Mouse (Mus musculus) heart, adult 9 months (tissue): Measurements from ENCODE around the gene Fgf22.

Experiments used
- DNase-seq, 2 experiments: peaks; one replicate each; pipeline ENCODE4 v3.0.0; 2022; ENCODE audit warnings: low spot score in 2 of 2

Fgf22 gene

DNA sequence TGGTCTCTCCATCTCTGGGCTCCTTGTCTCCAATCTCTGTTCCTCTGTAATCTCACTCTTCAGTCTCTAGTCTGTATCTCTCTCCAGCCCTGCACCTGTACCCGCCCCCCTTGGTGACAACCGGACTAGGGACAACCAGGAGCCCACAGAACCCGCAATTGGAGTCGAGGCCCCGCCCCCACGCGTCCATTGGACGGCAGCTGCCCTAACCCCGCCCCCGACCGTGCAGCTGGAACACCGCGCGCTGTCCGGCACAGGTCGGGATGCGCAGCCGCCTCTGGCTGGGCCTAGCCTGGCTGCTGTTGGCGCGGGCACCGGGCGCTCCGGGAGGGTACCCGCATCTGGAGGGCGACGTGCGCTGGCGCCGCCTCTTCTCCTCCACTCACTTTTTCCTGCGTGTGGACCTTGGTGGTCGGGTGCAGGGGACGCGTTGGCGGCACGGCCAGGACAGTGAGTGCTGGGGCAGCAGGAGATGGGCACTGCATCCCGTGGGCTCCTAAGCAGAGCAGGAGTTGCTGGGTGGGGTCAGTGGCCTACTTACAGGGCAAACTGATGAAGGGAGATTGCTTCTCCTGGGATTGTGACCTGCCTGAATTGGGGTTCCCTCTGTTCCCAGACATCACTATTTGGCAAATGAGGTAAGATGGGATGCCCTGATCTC, at the start of gene Fgf22:
Gene Fgf22, plus strand, starts transcription at position 221 of the 661 bp plus-strand sequence.
- DNase-seq = no peak

DNA sequence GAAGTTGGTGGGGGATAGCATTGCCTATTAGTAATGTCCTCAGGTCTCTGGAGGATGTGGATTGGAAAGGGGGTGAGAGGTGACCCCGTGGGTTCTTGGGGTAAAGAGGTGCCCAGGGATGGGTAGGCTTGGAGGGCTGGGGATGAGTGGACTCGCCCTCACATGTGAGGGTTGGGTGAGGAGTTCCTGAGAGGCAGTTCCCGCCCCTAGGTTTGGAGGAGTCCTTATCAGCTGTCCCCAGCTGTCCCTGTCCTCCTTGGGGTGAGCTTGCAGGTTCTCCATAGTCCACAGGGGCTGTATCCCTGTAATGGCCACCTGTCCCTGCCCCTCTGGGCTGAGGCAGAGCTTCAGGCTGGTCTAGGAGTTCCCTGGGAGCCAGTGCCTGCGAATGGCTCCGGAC, 48.9 kb upstream of the Fgf22 start:
- no peak for DNase-seq

DNA sequence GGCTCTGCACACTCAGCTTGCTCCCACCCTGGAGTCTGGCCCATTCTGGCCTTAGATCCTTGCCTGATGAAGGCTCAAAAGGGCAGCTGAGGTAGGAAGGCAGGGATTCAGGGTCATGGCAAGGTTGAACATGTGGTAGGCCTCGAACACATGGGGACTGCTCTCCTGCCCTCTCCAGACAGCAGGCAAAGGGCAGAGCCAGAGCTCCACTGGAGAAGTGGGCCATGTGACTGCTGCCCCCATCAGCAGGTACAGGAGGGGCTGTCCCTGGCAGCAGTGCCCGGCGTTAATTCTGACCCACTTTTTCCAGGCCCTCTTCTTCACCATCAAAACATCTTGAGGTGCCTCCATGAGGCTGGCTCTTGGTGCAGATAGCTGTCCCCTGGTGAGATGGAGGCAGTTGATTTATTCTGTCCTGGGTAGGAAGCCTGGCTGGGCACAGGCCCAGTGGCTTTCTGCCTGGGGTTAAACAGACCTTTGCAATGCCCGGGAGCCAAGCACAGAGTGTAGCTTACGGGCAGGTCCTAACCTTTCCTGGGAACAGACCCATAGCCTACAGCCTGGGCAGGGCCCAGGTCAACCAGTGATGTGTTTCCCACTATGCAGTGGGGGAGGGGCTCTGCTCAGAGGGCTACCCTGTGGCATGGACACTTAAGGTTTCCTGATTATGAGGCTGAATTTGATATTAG, 48.3 kb upstream of the Fgf22 start:
- no peak for DNase-seq

DNA sequence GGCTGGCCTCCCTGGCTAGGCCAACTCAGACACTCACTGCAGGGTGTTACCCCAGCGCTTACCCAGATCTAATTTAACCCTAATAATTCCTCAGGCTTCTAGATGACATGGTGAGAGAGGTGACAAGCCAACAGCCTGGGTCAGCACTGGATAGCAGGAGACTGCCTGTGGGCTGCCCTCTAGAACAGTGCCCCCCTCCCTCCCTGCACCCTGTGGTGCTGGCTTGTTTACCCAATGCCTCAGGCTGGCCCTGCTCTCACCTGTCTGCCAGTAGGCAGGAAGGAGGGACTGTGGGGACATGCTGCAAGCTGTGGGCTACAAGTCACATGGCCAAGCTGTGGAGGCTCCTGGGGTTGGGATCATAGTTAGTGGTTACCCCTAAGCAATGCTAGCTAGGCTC, 47.7 kb upstream of the Fgf22 start:
- DNase-seq = no peak

DNA sequence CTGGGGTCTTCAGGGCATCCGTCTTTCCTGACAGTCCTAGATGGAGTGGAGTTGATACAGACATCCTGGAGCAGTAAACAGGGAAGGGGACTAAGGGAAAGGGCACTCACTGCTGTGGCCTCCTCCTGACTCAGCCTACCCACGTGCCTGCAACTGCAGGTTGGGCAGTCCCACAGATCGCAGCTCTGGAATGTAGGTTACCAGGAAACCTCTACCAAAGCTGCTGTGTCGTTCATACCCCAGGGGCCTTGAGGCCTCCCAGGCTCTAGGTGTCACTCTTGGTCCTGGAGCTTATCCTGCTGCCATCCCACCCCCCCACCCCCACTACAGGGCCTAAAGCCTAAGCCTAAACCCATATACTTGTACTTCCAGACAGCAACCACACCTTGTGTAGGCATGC, 47.1 kb upstream of the Fgf22 start:
- DNase-seq = no peak

DNA sequence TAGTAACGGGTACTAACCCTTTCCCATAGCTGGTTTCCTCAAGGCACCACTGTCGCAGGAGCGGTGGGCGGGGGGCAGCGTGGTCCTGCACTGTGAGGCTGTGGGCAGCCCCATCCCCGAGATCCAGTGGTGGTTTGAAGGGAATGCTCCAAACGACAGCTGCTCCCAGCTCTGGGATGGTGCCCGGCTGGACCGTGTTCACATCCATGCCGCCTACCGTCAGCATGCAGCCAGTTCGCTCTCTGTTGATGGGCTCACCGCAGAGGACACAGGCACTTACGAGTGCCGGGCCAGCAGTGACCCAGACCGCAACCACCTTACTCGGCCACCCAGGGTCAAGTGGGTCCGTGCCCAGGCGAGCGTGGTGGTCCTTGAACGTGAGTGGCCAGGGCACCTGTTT, 46.2 kb upstream of the Fgf22 start:
- no peak for DNase-seq

DNA sequence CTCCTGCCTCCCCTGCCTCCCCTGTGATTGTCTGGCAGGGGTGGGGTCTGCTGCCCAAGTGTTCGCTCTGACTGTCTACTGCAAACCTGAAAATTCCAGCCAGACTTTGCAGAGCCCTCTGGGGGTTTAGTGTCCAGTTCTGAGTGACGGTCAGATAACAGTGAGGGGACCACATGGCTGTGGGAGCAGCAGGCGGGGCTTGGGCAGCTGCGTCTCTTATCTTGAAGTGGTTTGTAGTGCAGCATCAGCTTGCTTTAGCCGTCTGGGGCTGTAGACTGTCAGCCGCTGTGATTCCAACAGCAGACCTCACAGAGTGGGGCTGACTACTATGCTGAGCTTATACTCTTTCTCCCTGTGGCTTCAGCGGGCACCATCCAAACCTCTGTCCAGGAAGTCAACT, 45.6 kb upstream of the Fgf22 start:
- DNase-seq = no peak

DNA sequence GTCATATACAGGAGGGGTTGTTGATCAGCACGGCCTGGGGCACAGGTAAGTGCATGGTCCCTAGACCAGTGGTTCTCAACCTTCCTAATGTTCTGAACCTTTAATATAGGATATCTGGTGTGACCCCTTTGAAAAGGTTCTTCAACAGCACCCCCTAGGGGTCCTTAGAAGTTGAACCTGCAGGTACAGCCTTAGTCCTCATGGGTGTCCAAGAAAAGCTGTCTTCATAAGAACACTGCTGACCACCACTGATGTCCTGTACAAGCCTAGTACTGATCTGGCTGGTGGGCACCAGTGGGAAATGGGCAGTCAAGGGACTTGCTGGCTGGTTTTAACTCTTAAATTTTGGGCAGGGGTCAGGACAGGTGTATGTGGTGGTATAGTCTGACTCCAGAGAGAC, 42.8 kb upstream of the Fgf22 start:
- no peak for DNase-seq

DNA sequence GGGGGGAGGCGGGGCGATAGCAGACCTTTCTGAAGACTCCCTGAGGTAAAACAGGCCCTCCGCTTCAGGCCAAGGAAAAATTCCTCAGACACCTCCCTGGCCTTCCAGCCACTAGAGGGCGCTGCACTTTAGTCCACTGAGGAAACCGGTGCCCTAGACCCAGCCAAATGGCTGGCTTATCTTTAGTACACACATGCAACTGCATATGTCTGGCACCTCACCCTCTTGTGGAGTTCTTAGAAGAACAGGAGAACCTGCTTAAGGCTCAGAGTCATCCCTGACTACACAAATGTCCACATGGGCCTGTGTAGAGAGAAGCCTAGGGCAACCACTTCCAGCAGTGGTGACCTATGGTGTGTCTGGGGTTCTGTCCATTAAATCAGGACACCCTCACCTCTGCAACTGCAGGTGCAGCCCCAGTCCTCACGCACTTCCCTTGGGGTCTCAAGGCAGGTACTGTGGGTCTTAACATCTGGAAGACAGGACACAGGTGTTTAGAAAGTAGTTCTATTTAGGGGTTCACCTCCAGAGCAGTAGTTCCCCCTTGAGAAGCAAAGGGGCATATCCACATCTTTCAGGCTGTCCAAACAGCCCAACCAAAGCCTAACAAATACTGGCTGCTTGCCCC, 42.3 kb upstream of the Fgf22 start:
- peak in 1 of 2 experiments; percentile 70 for DNase-seq

DNA sequence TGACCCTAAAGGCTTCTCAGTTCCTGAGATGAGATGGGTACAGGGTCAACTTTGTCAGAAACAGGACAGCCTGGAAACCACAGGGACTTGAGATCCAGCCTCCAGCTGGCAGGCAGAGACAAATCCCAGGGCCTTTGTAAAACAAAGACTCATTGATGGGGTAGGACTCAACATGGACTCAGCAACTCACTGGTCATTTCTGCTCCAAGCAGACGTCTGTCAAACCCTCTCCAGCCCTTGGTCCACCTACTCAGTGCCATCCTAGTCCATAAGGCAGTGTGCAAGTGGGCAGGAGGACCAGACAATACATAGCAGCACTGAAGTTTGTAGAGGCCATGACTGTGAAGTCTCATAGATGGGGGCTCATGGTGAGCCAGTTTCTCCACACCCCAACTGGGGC, 41.7 kb upstream of the Fgf22 start:
- no peak for DNase-seq

DNA sequence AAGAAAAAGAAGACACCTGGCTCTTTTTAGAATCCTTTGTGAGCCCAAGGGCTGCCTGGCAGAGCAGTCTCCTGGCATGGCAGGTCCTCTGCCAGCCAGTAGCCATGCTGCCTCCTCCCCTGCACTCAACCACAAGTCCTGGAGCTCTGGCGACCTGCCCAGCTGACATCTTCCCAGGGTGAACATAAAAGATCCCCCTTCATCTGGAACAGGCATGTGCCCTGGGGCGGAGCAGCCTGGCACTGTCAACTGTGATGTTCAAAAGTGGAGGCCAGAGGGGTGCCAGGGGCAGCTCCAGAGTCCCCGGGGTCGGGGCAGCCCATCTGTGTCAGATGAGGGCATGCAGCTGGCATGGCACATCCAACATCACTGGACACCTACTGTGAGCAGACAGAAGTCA, 39.9 kb upstream of the Fgf22 start:
- DNase-seq = no peak

DNA sequence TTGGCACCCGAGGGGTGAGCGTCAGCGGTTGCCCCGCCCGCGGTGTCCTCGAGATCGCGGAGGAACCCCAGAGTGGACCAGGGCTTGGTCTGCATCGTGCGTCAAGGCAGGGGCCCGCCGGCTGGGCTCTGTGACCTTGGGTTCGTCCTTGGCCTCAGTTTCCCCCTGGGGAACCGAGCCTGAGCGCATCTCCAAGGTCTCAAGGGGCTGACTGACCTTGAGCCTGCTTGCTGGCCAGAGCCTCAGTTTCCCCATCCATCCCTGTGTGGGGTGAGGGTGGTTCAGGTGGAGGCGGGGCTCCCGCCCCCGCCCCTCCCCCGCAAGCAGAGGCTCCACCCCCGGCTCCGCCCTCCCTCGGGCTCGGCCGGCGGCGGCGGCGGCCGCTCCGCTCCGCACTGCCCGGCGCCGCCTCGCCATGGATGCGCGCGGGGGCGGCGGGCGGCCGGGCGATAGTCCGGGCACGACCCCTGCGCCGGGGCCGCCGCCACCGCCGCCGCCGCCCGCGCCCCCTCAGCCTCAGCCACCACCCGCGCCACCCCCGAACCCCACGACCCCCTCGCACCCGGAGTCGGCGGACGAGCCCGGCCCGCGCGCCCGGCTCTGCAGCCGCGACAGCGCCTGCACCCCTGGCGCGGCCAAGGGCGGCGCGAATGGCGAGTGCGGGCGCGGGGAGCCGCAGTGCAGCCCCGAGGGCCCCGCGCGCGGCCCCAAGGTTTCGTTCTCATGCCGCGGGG, 38.5 kb upstream of the Fgf22 start, which contains the start of gene Hcn2:
Gene Hcn2, plus strand, starts transcription at position 381 of the 734 bp plus-strand sequence.
- no peak for DNase-seq

DNA sequence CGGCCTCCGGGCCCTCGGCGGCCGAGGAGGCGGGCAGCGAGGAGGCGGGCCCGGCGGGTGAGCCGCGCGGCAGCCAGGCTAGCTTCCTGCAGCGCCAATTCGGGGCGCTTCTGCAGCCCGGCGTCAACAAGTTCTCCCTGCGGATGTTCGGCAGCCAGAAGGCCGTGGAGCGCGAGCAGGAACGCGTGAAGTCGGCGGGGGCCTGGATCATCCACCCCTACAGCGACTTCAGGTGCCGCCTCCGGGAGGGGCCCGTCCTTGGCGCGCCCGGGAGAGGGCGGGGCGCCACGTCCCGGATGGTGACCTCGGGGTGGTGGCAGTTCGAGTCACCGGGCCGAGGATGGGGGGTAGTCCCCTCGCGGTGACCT, 37.9 kb upstream of the Fgf22 start:
- no peak for DNase-seq

DNA sequence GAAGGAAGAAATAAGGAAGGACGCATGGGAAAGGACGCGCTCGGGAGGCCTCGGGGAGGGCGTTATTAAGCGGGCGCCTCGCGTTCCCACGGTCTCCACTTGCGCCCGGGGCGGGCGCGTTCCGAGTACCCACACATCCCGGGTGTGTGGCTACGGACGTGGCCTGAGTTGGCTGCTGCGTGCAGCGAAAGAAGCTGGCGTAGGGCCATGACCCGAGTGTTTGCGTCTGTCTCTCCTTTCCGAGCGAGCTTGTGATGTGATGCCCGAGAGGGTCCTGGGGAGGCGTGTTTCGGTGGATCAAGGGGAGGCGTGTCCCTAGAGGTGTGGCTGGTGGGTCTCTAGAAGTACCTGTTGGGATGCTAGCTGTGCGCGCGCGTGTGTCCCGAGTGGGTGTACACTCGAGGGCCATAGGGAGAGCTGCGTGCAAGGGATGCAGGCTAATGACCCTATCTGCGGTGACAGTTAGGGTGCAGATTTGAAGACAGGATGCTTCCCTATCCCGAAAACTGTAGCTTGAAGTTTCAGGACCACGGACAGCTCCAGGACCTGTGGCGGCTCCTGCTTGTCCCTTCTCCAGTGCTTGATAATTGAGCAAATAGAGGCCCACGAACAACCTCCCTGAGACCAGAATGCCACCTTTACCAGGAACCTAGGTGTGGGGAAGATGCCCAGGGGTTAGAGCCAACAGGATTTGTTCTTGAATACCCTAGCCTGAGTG, 37.1 kb upstream of the Fgf22 start:
- no peak for DNase-seq

DNA sequence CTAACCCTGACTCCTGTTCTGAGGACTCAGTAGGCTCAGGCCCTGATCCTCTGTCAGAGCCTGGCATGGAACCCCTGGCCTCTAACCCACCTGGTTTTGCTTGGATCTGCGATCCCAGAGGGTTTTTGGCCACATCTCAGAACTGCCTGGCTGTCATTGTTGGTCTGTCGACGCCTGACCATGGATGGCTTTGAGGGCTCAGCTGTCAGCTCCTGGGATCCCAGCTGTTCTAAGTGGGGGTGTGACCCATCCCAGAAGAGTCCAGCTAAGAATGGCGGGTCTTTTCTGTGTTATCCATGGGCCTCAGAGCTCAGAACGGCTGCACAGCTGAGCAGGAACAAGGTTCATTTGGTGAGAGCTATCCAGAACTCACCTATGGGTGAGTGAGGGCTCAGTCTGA, 33.8 kb upstream of the Fgf22 start:
- no peak for DNase-seq

DNA sequence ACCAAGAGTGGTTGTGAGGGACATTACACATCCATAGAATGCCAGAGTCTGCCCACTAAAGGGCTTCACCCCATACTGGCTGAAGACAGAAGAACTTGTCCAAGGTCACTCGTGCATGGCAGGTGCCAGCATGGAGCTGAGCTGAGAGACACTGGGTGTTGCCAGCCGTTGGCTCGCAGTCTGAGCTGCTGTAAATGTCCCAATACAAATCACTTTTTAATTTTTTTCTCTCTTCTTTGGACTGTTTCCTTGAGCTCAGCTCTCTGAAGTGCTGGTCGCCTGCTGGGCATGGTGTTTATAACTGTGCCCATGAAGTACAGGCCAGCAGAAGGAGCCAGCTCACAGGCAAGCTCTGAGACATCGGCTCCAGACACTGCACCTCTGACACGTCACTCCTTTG, 31.8 kb upstream of the Fgf22 start:
- DNase-seq = no peak

DNA sequence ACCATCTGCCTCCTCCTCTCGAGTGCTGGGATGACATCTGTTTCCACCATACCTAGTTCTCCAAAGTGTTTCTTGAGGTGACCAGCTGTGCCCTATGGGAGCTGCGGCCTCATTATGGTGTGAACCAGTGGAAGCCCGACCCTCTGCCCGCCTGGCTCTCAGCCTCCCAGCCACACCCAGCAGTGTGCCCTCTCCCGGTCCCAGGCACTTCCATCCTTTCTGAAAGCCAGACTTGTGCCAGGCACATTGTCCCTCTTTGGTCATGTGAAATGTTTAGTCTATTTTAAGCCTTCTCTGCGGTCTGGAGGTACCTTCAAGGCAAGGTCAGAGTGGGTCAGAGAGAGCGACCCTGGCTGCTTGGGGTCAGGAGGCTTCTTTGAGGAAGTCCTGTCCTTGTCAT, 31.2 kb upstream of the Fgf22 start:
- no peak for DNase-seq

DNA sequence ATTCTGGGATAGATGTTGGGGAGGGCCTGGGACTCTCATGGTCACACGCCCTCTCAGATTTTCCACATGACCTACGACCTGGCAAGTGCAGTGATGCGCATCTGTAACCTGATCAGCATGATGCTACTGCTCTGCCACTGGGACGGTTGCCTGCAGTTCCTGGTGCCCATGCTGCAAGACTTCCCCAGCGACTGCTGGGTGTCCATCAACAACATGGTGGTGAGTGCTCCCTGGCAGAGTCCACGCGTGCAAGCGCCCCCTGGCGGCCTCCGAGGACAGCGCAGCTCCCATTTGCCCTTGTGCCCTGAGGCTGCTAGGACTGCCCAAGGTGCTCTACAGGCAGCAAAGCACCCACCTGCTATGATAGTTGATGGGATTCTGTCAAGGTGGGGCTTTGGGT, 28.8 kb upstream of the Fgf22 start:
- no peak for DNase-seq

DNA sequence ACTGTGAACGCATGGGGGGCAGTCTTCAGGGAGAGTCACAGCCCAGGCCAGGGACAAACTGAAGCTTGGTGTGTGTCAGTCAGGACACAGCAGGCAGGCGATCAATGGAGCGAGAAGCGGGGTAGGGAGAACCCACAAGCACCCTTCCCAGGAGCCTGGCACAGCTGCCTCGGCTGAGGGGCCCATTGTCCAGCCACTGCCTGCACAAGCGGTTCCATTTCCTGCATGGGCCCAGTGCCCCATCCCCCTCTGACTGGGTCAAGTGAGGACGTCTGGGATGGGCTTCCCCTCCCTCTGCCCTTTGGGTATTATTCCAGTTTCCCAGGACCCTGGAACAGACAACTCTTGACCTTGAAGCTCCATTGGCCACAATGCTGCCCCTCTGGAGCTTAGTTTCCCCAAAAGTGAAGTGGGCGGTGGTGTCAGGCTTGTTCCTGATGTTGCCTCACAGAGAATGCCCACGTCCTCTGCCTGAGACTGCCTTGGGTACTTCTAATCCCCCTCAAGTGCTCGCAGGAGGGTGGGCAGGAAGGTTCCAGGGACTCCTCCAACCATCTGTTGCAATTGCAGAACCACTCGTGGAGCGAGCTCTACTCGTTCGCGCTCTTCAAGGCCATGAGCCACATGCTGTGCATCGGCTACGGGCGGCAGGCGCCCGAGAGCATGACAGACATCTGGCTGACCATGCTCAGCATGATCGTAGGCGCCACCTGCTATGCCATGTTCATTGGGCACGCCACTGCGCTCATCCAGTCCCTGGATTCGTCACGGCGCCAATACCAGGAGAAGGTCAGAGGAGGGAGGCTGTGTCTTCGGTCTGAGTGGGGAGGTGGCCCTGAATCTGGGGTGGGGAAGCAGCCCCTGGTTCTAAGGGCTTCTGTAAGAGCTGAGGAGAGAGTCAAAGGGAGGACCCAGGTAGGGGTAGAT, 26.3 kb upstream of the Fgf22 start:
- DNase-seq = no peak

DNA sequence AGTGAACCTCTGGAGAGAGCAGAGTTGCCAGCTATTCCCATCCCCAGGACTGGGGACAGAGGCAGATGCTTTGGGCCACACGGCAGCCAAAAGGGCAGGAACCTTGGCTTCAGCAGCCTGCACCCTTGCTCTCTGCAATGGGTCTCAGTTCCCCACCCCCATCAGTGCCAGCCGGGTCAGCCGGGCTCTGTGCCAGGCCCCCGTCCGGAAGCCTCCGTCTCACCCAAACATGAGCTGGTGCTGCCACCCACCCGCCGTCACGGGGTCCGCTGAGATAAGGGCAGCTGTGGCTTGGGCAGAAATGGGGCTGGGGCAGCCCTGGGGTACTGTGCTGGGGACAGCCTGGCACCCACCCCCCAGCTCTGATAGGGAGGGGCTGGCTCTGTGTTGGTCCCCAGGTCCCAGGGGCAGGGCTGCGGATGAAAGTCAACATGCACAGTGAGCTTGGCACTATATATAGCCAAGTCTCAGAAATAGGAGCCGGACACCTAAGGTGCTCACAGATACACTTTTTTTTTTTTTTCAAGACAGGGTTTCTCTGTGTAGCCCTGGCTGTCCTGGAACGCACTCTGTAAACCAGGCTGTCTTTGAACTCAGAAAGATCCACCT, 25.4 kb upstream of the Fgf22 start:
- DNase-seq = peak in 1 of 2 experiments; percentile 53
